Mouse (Mus musculus) c-Kit-positive CD71-positive TER-119-positive erythroid progenitor cells, embryonic 14.5 days (primary cell): ENCODE data around the gene Zfp358.

Source experiments
- DNase-seq: peaks from one replicate; pipeline ENCODE4 v3.0.0-alpha.2; 2013; ENCODE audit warnings: low spot score

Zfp358 gene

GRCm38 (mm10) chr8:3492901-3493844 is at the start of gene Zfp358:
TSS of gene Zfp358 (plus strand) at chr8:3493138.
- no peak for DNase-seq

DNA sequence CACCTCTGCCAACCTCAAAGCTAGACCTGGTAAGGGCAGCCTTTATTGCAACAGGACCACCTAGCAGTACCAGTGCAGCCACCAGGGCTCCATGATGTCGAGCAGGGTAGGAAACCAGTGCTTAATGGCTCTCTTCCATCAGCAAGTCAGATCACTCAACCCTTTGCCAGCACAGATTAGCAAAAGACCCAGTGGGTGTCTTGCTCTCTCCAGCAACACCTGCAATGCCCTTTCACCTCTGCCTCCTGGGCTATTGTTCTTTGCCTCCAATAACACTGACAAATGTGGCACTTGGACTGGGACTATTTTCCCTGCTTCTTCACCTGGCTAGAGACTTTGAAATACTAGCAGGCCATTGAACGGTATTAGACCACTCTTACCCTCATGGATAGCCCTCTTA is 43.7 kb upstream of the Zfp358 start:
- no peak for DNase-seq

- peak; percentile 59 for DNase-seq
Measured at GRCm38 (mm10) chr8:3450670-3451069, 42.3 kb upstream of the Zfp358 start.

GRCm38 (mm10) chr8:3451992-3452391 is 40.9 kb upstream of the Zfp358 start:
- no peak for DNase-seq

- DNase-seq, result no peak
Measured at GRCm38 (mm10) chr8:3463248-3463647, 29.7 kb upstream of the Zfp358 start.

- peak; percentile 40 for DNase-seq
Measured at GRCm38 (mm10) chr8:3464309-3464708, 28.6 kb upstream of the Zfp358 start.

- peak; percentile 89 for DNase-seq
Measured at GRCm38 (mm10) chr8:3467006-3467885, 25.7 kb upstream of the Zfp358 start, which contains the start of gene Pex11g. TSS of gene Pex11g (minus strand) at chr8:3467680.

- no peak for DNase-seq
Measured at GRCm38 (mm10) chr8:3467886-3468545, 24.9 kb upstream of the Zfp358 start.

- no peak for DNase-seq
Measured at GRCm38 (mm10) chr8:3468838-3469237, 24.1 kb upstream of the Zfp358 start.

- no peak for DNase-seq
Measured at GRCm38 (mm10) chr8:3470562-3470961, 22.4 kb upstream of the Zfp358 start, which contains the start of gene Tex45. TSS of gene Tex45 (plus strand) at chr8:3470862.

DNA sequence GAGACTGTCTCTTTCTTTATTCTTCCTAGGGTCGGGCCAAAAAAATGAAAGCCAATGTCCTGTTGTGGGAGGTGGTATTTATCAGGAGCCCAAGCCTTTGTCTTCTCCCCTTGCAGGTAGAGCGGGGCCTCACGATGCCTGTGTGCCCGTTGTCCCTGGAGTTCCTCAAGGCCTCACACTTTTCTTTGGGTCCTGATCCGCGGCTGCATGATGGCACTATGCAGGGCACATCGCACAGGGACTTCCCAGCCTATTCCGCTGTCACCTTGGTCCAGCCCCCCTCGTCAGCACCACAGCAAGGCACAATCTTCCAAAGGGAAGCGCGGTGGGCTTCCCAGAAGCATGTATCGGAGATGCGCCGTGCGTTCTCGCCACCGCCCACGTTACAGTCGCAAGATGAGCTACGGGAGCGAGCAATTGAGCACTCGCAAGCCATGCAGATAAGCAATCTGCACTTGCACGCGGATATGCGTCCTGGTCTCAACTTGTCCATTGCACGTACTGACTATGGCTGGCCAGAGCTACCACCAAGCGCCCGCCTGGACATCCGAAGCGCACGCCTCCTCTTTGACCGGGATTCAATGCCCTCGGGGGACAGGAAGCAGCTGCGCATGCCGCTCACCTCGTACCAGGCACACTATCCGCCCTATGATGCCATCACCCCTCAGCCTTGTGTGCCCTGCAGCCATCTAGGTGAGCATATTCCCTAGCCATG is 17.1 kb upstream of the Zfp358 start:
- DNase-seq, result no peak

DNA sequence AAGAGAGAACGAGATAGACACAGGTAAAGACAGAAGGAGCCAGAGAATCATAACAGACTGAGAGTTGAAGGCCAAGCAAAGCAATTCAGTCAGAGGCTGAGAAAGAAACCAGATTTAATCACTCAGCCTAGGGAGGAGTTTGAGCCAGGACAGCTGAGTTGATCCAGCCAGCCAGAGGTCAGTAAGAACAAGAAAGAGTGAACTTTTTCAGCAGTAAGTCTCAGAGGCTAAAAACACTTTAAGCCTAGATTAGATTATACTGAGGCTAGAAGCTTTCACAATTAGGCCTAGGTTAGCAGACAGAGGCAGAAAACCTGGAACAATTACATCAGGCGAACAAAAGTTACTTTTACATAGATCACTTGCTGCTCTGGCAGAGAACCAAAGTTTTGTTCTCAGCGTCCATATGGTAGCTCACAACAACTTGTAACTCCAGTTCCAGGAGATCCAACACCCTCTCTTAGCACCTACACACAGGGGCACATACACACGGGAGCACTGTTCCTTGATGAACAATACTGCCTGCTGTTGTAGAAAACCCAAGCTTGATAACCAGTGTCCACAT is 12.6 kb upstream of the Zfp358 start:
- no peak for DNase-seq

- DNase-seq, result no peak
Measured at GRCm38 (mm10) chr8:3481605-3482004, 11.3 kb upstream of the Zfp358 start.

DNA sequence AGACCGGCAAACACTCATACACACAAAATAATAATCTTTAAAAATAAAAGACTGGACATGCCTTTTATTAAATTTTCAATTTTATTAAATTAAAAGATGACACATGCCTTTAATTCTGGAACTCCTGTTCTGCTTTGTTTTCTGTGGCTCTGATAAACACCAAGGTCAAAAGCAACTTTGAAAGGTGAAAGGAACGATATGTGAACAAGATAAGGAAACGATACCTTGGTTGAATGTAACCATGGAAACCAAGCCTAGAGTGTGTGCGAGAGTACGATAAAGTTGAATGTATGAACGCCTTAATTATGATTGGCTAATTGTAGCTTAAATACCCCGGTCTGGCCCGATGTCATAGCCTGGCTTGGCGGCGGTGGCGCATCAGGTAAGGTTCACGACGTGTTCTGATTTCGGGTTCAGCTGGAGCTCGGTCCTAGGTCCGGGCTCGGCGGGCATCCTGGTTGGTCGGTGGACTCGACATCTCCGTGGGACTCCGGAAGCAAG is 10.6 kb upstream of the Zfp358 start:
- no peak for DNase-seq

GRCm38 (mm10) chr8:3483546-3483945 is 9.4 kb upstream of the Zfp358 start:
- DNase-seq, result no peak

- DNase-seq, result no peak
Measured at GRCm38 (mm10) chr8:3485192-3485591, 7.7 kb upstream of the Zfp358 start.

GRCm38 (mm10) chr8:3493845-3494208 is 889 bp downstream of the Zfp358 start:
- DNase-seq, result no peak

GRCm38 (mm10) chr8:3495578-3496427 is 2.9 kb downstream of the Zfp358 start:
- DNase-seq, result no peak

GRCm38 (mm10) chr8:3496428-3496748 is 3.5 kb downstream of the Zfp358 start:
- no peak for DNase-seq

- no peak for DNase-seq
Measured at GRCm38 (mm10) chr8:3498583-3498982, 5.6 kb downstream of the Zfp358 start.
